22 mouse cellular contexts compared by ENCODE assay signal in the genomic region with DNA sequence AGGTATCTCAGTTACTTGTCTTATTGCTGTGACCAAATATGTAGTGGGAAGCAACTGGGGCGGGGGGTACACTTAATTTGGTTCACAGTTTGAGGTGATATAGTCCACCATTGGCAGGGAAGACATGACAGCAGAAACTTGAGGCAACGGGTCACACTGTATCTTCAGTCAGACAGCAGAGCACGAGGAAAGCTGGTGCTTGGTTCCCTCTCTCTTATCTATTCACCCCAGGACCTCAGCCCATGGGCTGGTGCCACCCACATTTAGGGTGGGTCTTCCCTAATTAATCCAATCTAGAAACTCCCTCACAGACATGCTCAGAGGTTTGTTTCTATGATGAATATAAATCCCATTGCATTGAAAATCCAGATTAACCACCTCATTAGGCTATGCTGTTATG. TPM values are rescaled to one million over a fixed set of nuclear protein-coding genes. Genes with fewer than 3 reads are reported as not detected.
DNase-seq lines count a peak whose midpoint lies in the region; ATAC-seq lines count a peak whose summit lies in the region.
"Had no signal": no experiment of that assay in that cellular context is flagged by ENCODE, and none has a peak within 500 bp of the region (broad histone marks: within the 10 kb centered on the region; RNA-seq: fewer than 3 reads in every experiment).

No protein-coding gene starts in this region.

- no peak overlapping the region for H3K9ac ChIP-seq in heart, embryonic 11.5 days (ENCODE audit: low read depth, low read length)
- H3K9ac ChIP-seq in liver, embryonic 12.5 days, result no peak overlapping the region
- H3K9ac ChIP-seq: embryonic facial prominence, embryonic 13.5 days; hindbrain, embryonic 12.5 days; limb, embryonic 15.5 days had no signal

- H3K4me1 ChIP-seq in heart, embryonic 11.5 days (ENCODE audit: control insufficient read depth, insufficient read depth, low read length), result no peaks in the 10 kb centered on the region
- peaks cover 15% of the 10 kb centered on the region for H3K4me1 ChIP-seq in liver, embryonic 12.5 days
- H3K4me1 ChIP-seq: hindbrain, embryonic 12.5 days; midbrain, embryonic 10.5 days had no signal

- DNase-seq in heart, adult 8-10 months (ENCODE audit: low spot score), result no peak
- DNase-seq in c-Kit-positive CD71-positive TER-119-positive erythroid progenitor cells, embryonic 14.5 days (ENCODE audit: low spot score), result peak; percentile 41
- DNase-seq in testis, postnatal 14 days (ENCODE audit: low spot score), result no peak
- no peak for DNase-seq in right cerebral cortex, postnatal 4 days
- DNase-seq: adrenal gland, adult 2 months; cerebellum, adult 18-20 months; cerebellum, postnatal 14 days; gastrocnemius, adult 2 months; kidney, adult 18-20 months; layer of hippocampus, adult 9-11 months; lung, postnatal 4 days had no signal

- WGBS in heart, embryonic 11.5 days (ENCODE audit: insufficient replicate concordance), result 65% methylated on average over 3 of the region's 3 CpGs
- 21% methylated on average over 3 of the region's 3 CpGs for WGBS in liver, embryonic 12.5 days (ENCODE audit: insufficient replicate concordance)

- no peak overlapping the region for H3K4me3 ChIP-seq in heart, embryonic 11.5 days (ENCODE audit: low read depth, low read length)
- no peak overlapping the region for H3K4me3 ChIP-seq in liver, embryonic 12.5 days
- H3K4me3 ChIP-seq: embryonic facial prominence, embryonic 13.5 days; gastrocnemius, adult 2 months; hindbrain, embryonic 12.5 days; limb, embryonic 15.5 days; midbrain, embryonic 10.5 days; myocyte had no signal

- no peaks in the 10 kb centered on the region for H3K9me3 ChIP-seq in heart, embryonic 11.5 days (replicated peaks; ENCODE audit: control insufficient read depth, low read length)
- H3K9me3 ChIP-seq in liver, embryonic 12.5 days (replicated peaks), result no peaks in the 10 kb centered on the region
- H3K9me3 ChIP-seq: embryonic facial prominence, embryonic 13.5 days; hindbrain, embryonic 12.5 days; limb, embryonic 15.5 days; midbrain, embryonic 10.5 days had no signal

- peak; percentile 59; the same call in 1 of the 2 replicates for ATAC-seq in heart, embryonic 11.5 days (replicated peaks; ENCODE audit: insufficient number of reproducible peaks, low FRiP score, low TSS enrichment)
- ATAC-seq in liver, embryonic 12.5 days, result peak; percentile 80; the same call in 1 of the 2 replicates
- ATAC-seq in megakaryocyte progenitor cell, adult 5-6 weeks (replicated peaks; ENCODE audit: poor library complexity), result peak; percentile 55
- ATAC-seq: forebrain, embryonic 14.5 days; midbrain, embryonic 16.5 days had no signal

- H3K27ac ChIP-seq in heart, embryonic 11.5 days (ENCODE audit: low read depth, low read length), result no peak overlapping the region
- no peak overlapping the region for H3K27ac ChIP-seq in liver, embryonic 12.5 days
- H3K27ac ChIP-seq: embryonic facial prominence, embryonic 13.5 days; gastrocnemius, adult 2 months; hindbrain, embryonic 12.5 days; kidney, postnatal 0 days; limb, embryonic 15.5 days; midbrain, embryonic 10.5 days had no signal

- no peak overlapping the region for H3K4me2 ChIP-seq in heart, embryonic 11.5 days
- H3K4me2 ChIP-seq in liver, embryonic 12.5 days, result no peak overlapping the region
- H3K4me2 ChIP-seq: embryonic facial prominence, embryonic 13.5 days; hindbrain, embryonic 12.5 days; limb, embryonic 15.5 days had no signal

- no peaks in the 10 kb centered on the region for H3K27me3 ChIP-seq in heart, embryonic 11.5 days (ENCODE audit: control insufficient read depth, insufficient read depth, low read length)
- H3K27me3 ChIP-seq in liver, embryonic 12.5 days (replicated peaks), result no peaks in the 10 kb centered on the region
- H3K27me3 ChIP-seq: hindbrain, embryonic 12.5 days had no signal

- no peaks in the 10 kb centered on the region for H3K36me3 ChIP-seq in heart, embryonic 11.5 days (ENCODE audit: control insufficient read depth, insufficient read depth, low read length)
- no peaks in the 10 kb centered on the region for H3K36me3 ChIP-seq in liver, embryonic 12.5 days
- H3K36me3 ChIP-seq: embryonic facial prominence, embryonic 13.5 days; hindbrain, embryonic 12.5 days; limb, embryonic 15.5 days; midbrain, embryonic 10.5 days had no signal

RNA-seq across cellular contexts. Expression of gene Otud1, which starts 56.5 kb away (rescaled TPM):
- 5.9 and 6.3 TPM in 2 replicates for polyA plus RNA-seq in heart, embryonic 11.5 days (2014; fragmentation: Nextera tagmentation; extraction: Ambion mirVana)
- total RNA-seq in heart, adult 8-10 months (2022), result 10 to 100 TPM; 12.5 to 30.7 (median 21.5) TPM
- polyA plus RNA-seq in liver, embryonic 12.5 days (2016; fragmentation: Nextera tagmentation; extraction: Ambion mirVana), result 1.1 and 1.2 TPM in 2 replicates
- total RNA-seq in megakaryocyte progenitor cell, adult 5-6 weeks (2015), result 5.8 and 6.4 TPM in 2 replicates
- 3.1 and 3.3 TPM in 2 replicates for total RNA-seq in megakaryocyte progenitor cell, adult 5-6 weeks (2017)
